Mouse (Mus musculus) hindbrain, postnatal 0 days (tissue): Measurements from ENCODE around the gene BC016579. TPM values are rescaled to one million over a fixed set of nuclear protein-coding genes. Genes with fewer than 3 reads are reported as not detected.

Source experiments
- ATAC-seq: fragments of 200-750 bp; cut with Nextera tagmentation; 2 replicates; pipeline ENCODE4 v1.8.0; 2017; ENCODE audit warnings: mild to moderate bottlenecking, moderate TSS enrichment, moderate library complexity
- DNase-seq: peaks from one replicate; pipeline ENCODE4 v3.0.0-alpha.2; 2015; ENCODE audit warnings: low spot score
- H3K27ac ChIP-seq: fragments of 300-500 bp; sonication (generic); 2 replicates; pipeline ENCODE4 v1.5.1; 2014; ENCODE audit warnings: mild to moderate bottlenecking
- H3K27me3 ChIP-seq: fragments of 300-500 bp; sonication (generic); 2 replicates; pipeline ENCODE4 v1.6.1; 2014; ENCODE audit warnings: low read length, mixed read lengths; ENCODE audit not compliant: insufficient read depth
- H3K36me3 ChIP-seq: fragments of 300-500 bp; sonication (generic); 2 replicates; pipeline ENCODE4 v1.6.1; 2014; ENCODE audit warnings: low read length, mixed read lengths; ENCODE audit not compliant: insufficient read depth
- H3K4me1 ChIP-seq: fragments of 300-500 bp; sonication (generic); 2 replicates; pipeline ENCODE4 v1.6.1; 2014; ENCODE audit warnings: antibody characterized with exemption, low read length, mixed read lengths; ENCODE audit not compliant: insufficient read depth
- H3K4me2 ChIP-seq: fragments of 300-500 bp; sonication (generic); 2 replicates; pipeline ENCODE4 v1.6.1; 2014; ENCODE audit warnings: low read depth, mild to moderate bottlenecking, low read length, moderate library complexity, mixed read lengths
- H3K4me3 ChIP-seq: fragments of 300-500 bp; sonication (generic); 2 replicates; pipeline ENCODE4 v1.5.1; 2014; ENCODE audit warnings: low read length
- H3K9ac ChIP-seq: fragments of 300-500 bp; sonication (generic); replicated peaks from 2 replicates; pipeline ENCODE4 v1.6.1; 2014; ENCODE audit warnings: mild to moderate bottlenecking, low read length, moderate library complexity, mixed read lengths
- H3K9me3 ChIP-seq: fragments of 300-500 bp; sonication (generic); 2 replicates; pipeline ENCODE4 v1.6.1; 2016; ENCODE audit warnings: low read length, mixed read lengths
- CTCF ChIP-seq: IDR thresholded peaks from 2 replicates; pipeline ENCODE4 v1.5.1; 2016; ENCODE audit warnings: antibody characterized with exemption, control low read depth, low read depth
- WGBS: fragments of 180-500 bp; shearing (Covaris S2); extraction: QIAGEN DNeasy Blood & Tissue Kit; methylation state at CpG from one replicate; pipeline ENCODE4 v1.1.7; 2014; 5-methylcytosine and 5-hydroxymethylcytosine counted together
- polyA plus RNA-seq: library from polyadenylated mRNA; unstranded; fragments of >200 nt; fragmentation: Nextera tagmentation; extraction: Ambion mirVana; gene quantifications from 2 replicates; pipeline ENCODE4 v1.2.1, GENCODE M21; 2015
- total RNA-seq: library from RNA; depleted of rRNA; stranded (reverse); fragments of >200 nt; gene quantifications from 2 replicates; pipeline ENCODE4 v1.2.3, GENCODE M21; 2014

BC016579 gene
- total and polyA plus RNA-seq, 2 experiments from 2014 or later, result not detected

DNA sequence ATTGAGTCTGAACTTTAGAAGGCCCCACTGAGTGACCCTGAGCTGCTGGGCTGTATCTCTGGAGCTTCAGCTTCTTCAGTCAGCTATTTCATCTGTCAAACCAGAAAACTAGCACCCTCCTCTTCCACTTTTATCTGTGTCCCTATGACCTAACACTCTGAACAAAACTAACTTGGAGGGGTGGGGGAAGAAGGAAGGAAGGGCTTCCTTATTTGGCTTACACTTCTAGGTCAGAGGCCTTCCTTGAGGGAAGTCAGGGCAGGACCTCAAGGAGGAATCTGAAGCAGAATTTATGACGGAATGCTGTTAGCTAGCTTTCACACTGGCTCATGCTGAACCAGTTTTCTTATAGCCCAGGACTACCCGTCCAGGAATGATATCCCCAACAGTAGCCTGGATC lies 2.4 kb downstream of the BC016579 start:
- Histone ChIP-seq H3K27me3 (no peaks in the 10 kb centered on the region), H3K9ac (no peak overlapping the region), H3K4me3 (no peak overlapping the region), H3K9me3 (no peaks in the 10 kb centered on the region), H3K27ac (no peak overlapping the region), H3K36me3 (no peaks in the 10 kb centered on the region), H3K4me2 (no peak overlapping the region), H3K4me1 (peaks cover 4% of the 10 kb centered on the region; the same call in 1 of the 2 replicates)
- DNase-seq (no peak), ATAC-seq (no peak)
- 84% methylated on average over 2 of the region's 2 CpGs for WGBS
- no peak for TF ChIP-seq CTCF

DNA sequence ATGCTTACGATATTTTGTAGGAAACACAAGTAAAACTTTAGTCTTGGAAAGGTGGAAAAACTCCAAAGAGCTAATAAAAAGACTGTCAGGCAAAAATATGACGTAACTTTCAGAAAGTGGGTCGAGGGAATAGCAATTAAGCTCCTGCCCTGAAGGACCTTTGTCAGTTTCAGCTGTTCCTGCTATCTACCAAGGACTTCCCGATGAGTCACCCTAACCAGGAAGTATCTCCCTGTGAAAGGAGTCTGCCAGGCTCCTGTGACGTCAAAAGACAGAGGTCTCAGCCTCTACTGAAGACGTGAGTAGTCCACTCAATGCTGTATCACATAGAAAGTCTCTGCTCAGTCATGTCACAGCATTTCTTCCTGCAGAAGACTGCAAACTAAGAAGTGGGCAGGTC lies 9.5 kb downstream of the BC016579 start:
- Histone ChIP-seq H3K27ac (no peak overlapping the region), H3K27me3 (no peaks in the 10 kb centered on the region), H3K4me1 (no peaks in the 10 kb centered on the region), H3K4me3 (no peak overlapping the region), H3K9me3 (no peaks in the 10 kb centered on the region), H3K4me2 (no peak overlapping the region), H3K36me3 (no peaks in the 10 kb centered on the region), H3K9ac (no peak overlapping the region)
- no peak for DNase-seq
- TF ChIP-seq CTCF, result no peak
- ATAC-seq, result no peak
- WGBS, result 73% methylated on average over 6 of the region's 6 CpGs

GRCm38 (mm10) chr16:45643944-45644343 lies 9.9 kb downstream of the BC016579 start:
- no peak overlapping the region for H3K4me2 ChIP-seq
- TF ChIP-seq CTCF, result no peak
- no peak overlapping the region for H3K4me3 ChIP-seq
- no peaks in the 10 kb centered on the region for H3K9me3 ChIP-seq
- H3K36me3 ChIP-seq, result no peaks in the 10 kb centered on the region
- no peak overlapping the region for H3K9ac ChIP-seq
- H3K27ac ChIP-seq, result no peak overlapping the region
- DNase-seq (no peak), ATAC-seq (no peak)
- WGBS, result 94% methylated on average over 3 of the region's 3 CpGs
- H3K27me3 ChIP-seq, result no peaks in the 10 kb centered on the region
- H3K4me1 ChIP-seq, result no peaks in the 10 kb centered on the region

DNA sequence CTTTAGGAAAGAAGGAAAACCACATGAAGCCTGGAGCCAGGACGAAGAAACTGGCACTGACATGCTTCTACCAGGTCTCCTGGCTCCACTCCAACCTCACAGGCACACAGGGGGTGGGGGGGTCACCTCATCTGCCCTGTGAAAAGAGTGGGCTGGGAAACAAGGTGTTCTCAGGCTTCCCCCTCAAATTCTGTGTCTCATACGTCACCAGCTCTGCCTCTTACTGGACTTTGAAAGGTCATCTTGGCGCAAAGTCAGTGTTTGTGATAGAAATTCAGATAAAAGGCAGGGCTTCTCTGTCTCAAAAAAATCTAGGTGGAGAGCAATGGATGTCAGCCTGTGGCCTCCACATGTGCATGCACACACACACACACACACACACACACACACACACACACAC lies 12.6 kb downstream of the BC016579 start:
- no peaks in the 10 kb centered on the region for H3K9me3 ChIP-seq
- H3K4me3 ChIP-seq, result no peak overlapping the region
- H3K9ac ChIP-seq, result no peak overlapping the region
- no peak for DNase-seq
- H3K36me3 ChIP-seq, result no peaks in the 10 kb centered on the region
- no peak for TF ChIP-seq CTCF
- ATAC-seq, result no peak
- no peaks in the 10 kb centered on the region for H3K4me1 ChIP-seq
- no peak overlapping the region for H3K4me2 ChIP-seq
- 57% methylated on average over 3 of the region's 3 CpGs for WGBS
- H3K27ac ChIP-seq, result no peak overlapping the region
- no peaks in the 10 kb centered on the region for H3K27me3 ChIP-seq

- H3K4me3 ChIP-seq, result no peak overlapping the region
- no peak overlapping the region for H3K4me2 ChIP-seq
- H3K9me3 ChIP-seq, result no peaks in the 10 kb centered on the region
- no peaks in the 10 kb centered on the region for H3K36me3 ChIP-seq
- TF ChIP-seq CTCF, result no peak
- no peak overlapping the region for H3K9ac ChIP-seq
- H3K27me3 ChIP-seq, result no peaks in the 10 kb centered on the region
- WGBS, result 84% methylated on average over 10 of the region's 10 CpGs
- no peak for DNase-seq
- ATAC-seq, result no peak
- no peaks in the 10 kb centered on the region for H3K4me1 ChIP-seq
- no peak overlapping the region for H3K27ac ChIP-seq
These were observed 13.7 kb downstream of the BC016579 start for GRCm38 (mm10) chr16:45640070-45640762.

GRCm38 (mm10) chr16:45635826-45636225 lies 18.0 kb downstream of the BC016579 start:
- WGBS, result 88% methylated on average over 2 of the region's 2 CpGs
- Histone ChIP-seq H3K9me3 (no peaks in the 10 kb centered on the region), H3K9ac (no peak overlapping the region), H3K4me1 (no peaks in the 10 kb centered on the region), H3K27me3 (no peaks in the 10 kb centered on the region), H3K27ac (no peak overlapping the region), H3K4me2 (no peak overlapping the region), H3K36me3 (no peaks in the 10 kb centered on the region), H3K4me3 (no peak overlapping the region)
- ATAC-seq, result no peak
- DNase-seq, result no peak
- TF ChIP-seq CTCF, result no peak

DNA sequence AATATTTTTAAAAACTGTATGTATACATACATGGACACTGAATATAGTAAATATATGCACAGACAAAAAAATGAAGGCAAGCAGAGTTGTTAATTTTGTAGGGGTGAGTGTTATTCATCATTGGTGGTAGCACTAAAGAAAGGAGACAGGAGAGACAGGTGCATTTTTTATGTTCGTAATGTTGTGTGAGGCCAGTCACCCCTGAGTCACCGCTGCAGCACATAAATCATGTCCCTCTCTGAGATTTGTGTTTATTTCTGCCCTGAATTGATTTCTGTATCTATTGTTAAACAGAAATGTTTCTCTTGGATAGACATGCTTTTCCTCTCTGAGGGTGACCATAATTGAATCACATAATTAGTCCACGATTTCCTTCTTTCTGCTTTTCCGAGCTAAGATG lies 21.4 kb downstream of the BC016579 start:
- Histone ChIP-seq H3K36me3 (no peaks in the 10 kb centered on the region), H3K4me2 (no peak overlapping the region), H3K4me3 (no peak overlapping the region), H3K9ac (no peak overlapping the region), H3K27ac (no peak overlapping the region), H3K27me3 (no peaks in the 10 kb centered on the region), H3K9me3 (no peaks in the 10 kb centered on the region), H3K4me1 (no peaks in the 10 kb centered on the region)
- ATAC-seq (no peak), DNase-seq (no peak)
- 74% methylated on average over 4 of the region's 4 CpGs for WGBS
- no peak for TF ChIP-seq CTCF
